Mouse (Mus musculus) liver, embryonic 12.5 days (tissue): ENCODE data around the gene Sh3pxd2a. TPM values are rescaled to one million over a fixed set of nuclear protein-coding genes. Genes with fewer than 3 reads are reported as not detected.
A peak's percentile ranks its signal among the peaks of the same experiment; 100 is the strongest.

Source experiments
- ATAC-seq: fragments of 200-750 bp; cut with Nextera tagmentation; 2 replicates; pipeline ENCODE4 v1.8.0; 2017; ENCODE audit warnings: moderate number of reproducible peaks, mild to moderate bottlenecking, moderate library complexity
- H3K27ac ChIP-seq: fragments of 300-500 bp; sonication (generic); 2 replicates; pipeline ENCODE4 v1.5.1; 2016; ENCODE audit warnings: mild to moderate bottlenecking
- H3K27me3 ChIP-seq: fragments of 300-500 bp; sonication (generic); replicated peaks from 2 replicates; pipeline ENCODE4 v1.6.1; 2016; ENCODE audit warnings: mild to moderate bottlenecking, moderate library complexity
- H3K36me3 ChIP-seq: fragments of 300-500 bp; sonication (generic); 2 replicates; pipeline ENCODE4 v1.6.1; 2016; ENCODE audit warnings: mild to moderate bottlenecking, moderate library complexity
- H3K4me1 ChIP-seq: fragments of 300-500 bp; sonication (generic); 2 replicates; pipeline ENCODE4 v1.6.1; 2016
- H3K4me2 ChIP-seq: fragments of 300-500 bp; sonication (generic); 2 replicates; pipeline ENCODE4 v1.6.1; 2016; ENCODE audit warnings: mild to moderate bottlenecking, moderate library complexity
- H3K4me3 ChIP-seq: fragments of 300-500 bp; sonication (generic); 2 replicates; pipeline ENCODE4 v1.5.1; 2016; ENCODE audit warnings: mild to moderate bottlenecking, moderate library complexity
- H3K9ac ChIP-seq: fragments of 300-500 bp; sonication (generic); 2 replicates; pipeline ENCODE4 v1.6.1; 2016; ENCODE audit warnings: mild to moderate bottlenecking, moderate library complexity
- H3K9me3 ChIP-seq: fragments of 300-500 bp; sonication (generic); replicated peaks from 2 replicates; pipeline ENCODE4 v1.6.1; 2016; ENCODE audit warnings: mild to moderate bottlenecking, moderate library complexity
- WGBS: fragments of 180-500 bp; shearing (Covaris S2); methylation state at CpG from one replicate; pipeline ENCODE4 v1.1.7; 2016; ENCODE audit not compliant: insufficient replicate concordance; 5-methylcytosine and 5-hydroxymethylcytosine counted together
- polyA plus RNA-seq: library from polyadenylated mRNA; unstranded; fragments of >200 nt; fragmentation: Nextera tagmentation; extraction: Ambion mirVana; gene quantifications from 2 replicates; pipeline ENCODE4 v1.2.1, GENCODE M21; 2016

Sh3pxd2a gene
- polyA plus RNA-seq, 1 experiment from 2014 or later = 1.1 TPM

- H3K4me1 ChIP-seq = peaks cover 13% of the 10 kb centered on the region
- H3K4me2 ChIP-seq = no peak overlapping the region
- H3K36me3 ChIP-seq = no peaks in the 10 kb centered on the region
- no peak for ATAC-seq
- H3K27me3 ChIP-seq = peaks cover 19% of the 10 kb centered on the region
- H3K4me3 ChIP-seq = no peak overlapping the region
- no peaks in the 10 kb centered on the region for H3K9me3 ChIP-seq
- no peak overlapping the region for H3K27ac ChIP-seq
- WGBS = 87% methylated on average over 12 of the region's 12 CpGs
- H3K9ac ChIP-seq = no peak overlapping the region
Observed at GRCm38 (mm10) chr19:47309824-47310223, 154.4 kb downstream of the Sh3pxd2a start.

GRCm38 (mm10) chr19:47306917-47307315 lies 157.3 kb downstream of the Sh3pxd2a start:
- no peak for ATAC-seq
- no peaks in the 10 kb centered on the region for H3K36me3 ChIP-seq
- H3K4me2 ChIP-seq = no peak overlapping the region
- WGBS = 74% methylated on average over 8 of the region's 8 CpGs
- H3K27ac ChIP-seq = no peak overlapping the region
- peaks cover 9% of the 10 kb centered on the region; the same call in 1 of the 2 replicates for H3K4me1 ChIP-seq
- H3K27me3 ChIP-seq = no peaks in the 10 kb centered on the region
- H3K4me3 ChIP-seq = no peak overlapping the region
- H3K9me3 ChIP-seq = no peaks in the 10 kb centered on the region
- no peak overlapping the region for H3K9ac ChIP-seq

GRCm38 (mm10) chr19:47306128-47306916 lies 157.9 kb downstream of the Sh3pxd2a start:
- H3K36me3 ChIP-seq = no peaks in the 10 kb centered on the region
- H3K9ac ChIP-seq = no peak overlapping the region
- no peak overlapping the region for H3K4me2 ChIP-seq
- no peak for ATAC-seq
- H3K4me1 ChIP-seq = peaks cover 15% of the 10 kb centered on the region
- 79% methylated on average over 14 of the region's 14 CpGs for WGBS
- no peak overlapping the region for H3K4me3 ChIP-seq
- H3K27ac ChIP-seq = no peak overlapping the region
- no peaks in the 10 kb centered on the region for H3K9me3 ChIP-seq
- no peaks in the 10 kb centered on the region for H3K27me3 ChIP-seq

- H3K4me1 ChIP-seq = peaks cover 15% of the 10 kb centered on the region
- no peak overlapping the region for H3K27ac ChIP-seq
- no peak for ATAC-seq
- H3K4me2 ChIP-seq = no peak overlapping the region
- no peak overlapping the region for H3K4me3 ChIP-seq
- no peak overlapping the region for H3K9ac ChIP-seq
- no peaks in the 10 kb centered on the region for H3K36me3 ChIP-seq
- H3K9me3 ChIP-seq = no peaks in the 10 kb centered on the region
- 72% methylated on average over 10 of the region's 10 CpGs for WGBS
- no peaks in the 10 kb centered on the region for H3K27me3 ChIP-seq
Observed at GRCm38 (mm10) chr19:47305401-47305800, 158.8 kb downstream of the Sh3pxd2a start.

GRCm38 (mm10) chr19:47304170-47304745 lies 159.9 kb downstream of the Sh3pxd2a start:
- no peak overlapping the region for H3K4me3 ChIP-seq
- H3K9me3 ChIP-seq = no peaks in the 10 kb centered on the region
- no peak overlapping the region for H3K4me2 ChIP-seq
- H3K9ac ChIP-seq = no peak overlapping the region
- H3K27me3 ChIP-seq = no peaks in the 10 kb centered on the region
- no peak for ATAC-seq
- no peaks in the 10 kb centered on the region for H3K36me3 ChIP-seq
- H3K27ac ChIP-seq = no peak overlapping the region
- 80% methylated on average over 5 of the region's 5 CpGs for WGBS
- peaks cover 15% of the 10 kb centered on the region for H3K4me1 ChIP-seq

- Histone ChIP-seq H3K4me2 (no peak overlapping the region), H3K27me3 (no peaks in the 10 kb centered on the region), H3K36me3 (no peaks in the 10 kb centered on the region), H3K4me3 (no peak overlapping the region), H3K4me1 (peaks cover 15% of the 10 kb centered on the region), H3K9me3 (no peaks in the 10 kb centered on the region), H3K9ac (no peak overlapping the region), H3K27ac (no peak overlapping the region)
- WGBS = 72% methylated on average over 10 of the region's 10 CpGs
- no peak for ATAC-seq
Observed at GRCm38 (mm10) chr19:47303128-47303527, 161.1 kb downstream of the Sh3pxd2a start.

GRCm38 (mm10) chr19:47302191-47302852 lies 161.9 kb downstream of the Sh3pxd2a start:
- no peaks in the 10 kb centered on the region for H3K36me3 ChIP-seq
- no peak overlapping the region for H3K4me3 ChIP-seq
- H3K4me1 ChIP-seq = peaks cover 15% of the 10 kb centered on the region
- H3K27me3 ChIP-seq = no peaks in the 10 kb centered on the region
- no peak overlapping the region for H3K4me2 ChIP-seq
- no peak for ATAC-seq
- WGBS = 71% methylated on average over 21 of the region's 21 CpGs
- H3K9ac ChIP-seq = no peak overlapping the region
- no peaks in the 10 kb centered on the region for H3K9me3 ChIP-seq
- H3K27ac ChIP-seq = no peak overlapping the region

GRCm38 (mm10) chr19:47301303-47302190 lies 162.7 kb downstream of the Sh3pxd2a start:
- H3K27ac ChIP-seq = no peak overlapping the region
- no peaks in the 10 kb centered on the region for H3K27me3 ChIP-seq
- no peaks in the 10 kb centered on the region for H3K36me3 ChIP-seq
- no peak overlapping the region for H3K9ac ChIP-seq
- ATAC-seq = no peak
- no peak overlapping the region for H3K4me3 ChIP-seq
- 55% methylated on average over 19 of the region's 19 CpGs for WGBS
- H3K4me2 ChIP-seq = no peak overlapping the region
- no peaks in the 10 kb centered on the region for H3K9me3 ChIP-seq
- peaks cover 15% of the 10 kb centered on the region for H3K4me1 ChIP-seq

- WGBS = 71% methylated on average over 11 of the region's 11 CpGs
- no peaks in the 10 kb centered on the region for H3K36me3 ChIP-seq
- peaks cover 15% of the 10 kb centered on the region for H3K4me1 ChIP-seq
- H3K9ac ChIP-seq = no peak overlapping the region
- no peak for ATAC-seq
- no peak overlapping the region for H3K4me2 ChIP-seq
- no peaks in the 10 kb centered on the region for H3K9me3 ChIP-seq
- H3K27ac ChIP-seq = no peak overlapping the region
- H3K27me3 ChIP-seq = no peaks in the 10 kb centered on the region
- no peak overlapping the region for H3K4me3 ChIP-seq
Observed at GRCm38 (mm10) chr19:47298100-47298499, 166.1 kb downstream of the Sh3pxd2a start.

GRCm38 (mm10) chr19:47292451-47292951 lies 171.7 kb downstream of the Sh3pxd2a start:
- Histone ChIP-seq H3K4me2 (no peak overlapping the region), H3K4me3 (no peak overlapping the region), H3K4me1 (peaks cover 5% of the 10 kb centered on the region), H3K9ac (no peak overlapping the region), H3K36me3 (no peaks in the 10 kb centered on the region), H3K27me3 (no peaks in the 10 kb centered on the region), H3K9me3 (no peaks in the 10 kb centered on the region), H3K27ac (no peak overlapping the region)
- ATAC-seq = no peak
- 67% methylated on average over 7 of the region's 7 CpGs for WGBS

- H3K27ac ChIP-seq = no peak overlapping the region
- no peak overlapping the region for H3K4me3 ChIP-seq
- H3K27me3 ChIP-seq = no peaks in the 10 kb centered on the region
- H3K4me2 ChIP-seq = no peak overlapping the region
- ATAC-seq = peak; percentile 17; the same call in 1 of the 2 replicates
- no peak overlapping the region for H3K9ac ChIP-seq
- peaks cover 5% of the 10 kb centered on the region for H3K4me1 ChIP-seq
- H3K9me3 ChIP-seq = no peaks in the 10 kb centered on the region
- peaks cover 2% of the 10 kb centered on the region; the same call in 1 of the 2 replicates for H3K36me3 ChIP-seq
- 58% methylated on average over 7 of the region's 7 CpGs for WGBS
Observed at GRCm38 (mm10) chr19:47291307-47292080, 172.7 kb downstream of the Sh3pxd2a start.
